Mouse (Mus musculus) ES-E14 (cell line): ENCODE results near the gene Fmnl3.

Experiments
- CHD2 ChIP-seq: IDR thresholded peaks from 2 replicates; pipeline ENCODE4 v1.6.1; 2014; ENCODE audit warnings: mild to moderate bottlenecking, low read depth, low read length, inconsistent platforms
- HCFC1 ChIP-seq: IDR thresholded peaks from 2 replicates; pipeline ENCODE4 v1.6.1; 2012; ENCODE audit warnings: low read length, inconsistent platforms, borderline replicate concordance; ENCODE audit not compliant: insufficient read depth

DNA sequence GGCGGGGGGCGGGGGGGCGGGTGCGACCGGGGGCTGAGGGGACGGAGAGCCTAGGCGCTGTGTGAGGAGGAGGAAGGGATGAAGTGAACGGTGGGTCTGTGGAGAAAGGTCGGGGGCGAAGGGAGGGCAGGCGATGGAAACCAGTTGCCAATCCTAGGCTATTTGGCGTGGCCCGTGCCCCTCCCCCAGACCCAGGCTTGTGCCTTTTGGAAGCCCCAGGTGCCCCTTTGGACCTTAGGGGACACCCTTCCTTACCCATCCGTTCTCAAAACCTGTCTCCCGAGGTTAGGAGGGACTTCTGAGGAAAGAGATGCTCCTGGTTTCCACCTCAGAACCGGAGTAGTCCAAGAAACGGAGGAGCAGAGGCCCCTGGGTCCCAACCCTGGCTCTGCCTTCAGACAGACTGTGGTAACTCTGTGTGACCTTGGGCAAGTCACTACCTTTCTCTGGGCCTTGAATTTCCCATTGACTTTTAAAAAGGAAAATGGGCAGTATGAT is 74.7 kb downstream of the Fmnl3 start, which contains the start of gene Fam186b:
- TF ChIP-seq HCFC1 (no peak), CHD2 (no peak)
